Mouse (Mus musculus) megakaryocyte, embryonic 14.5 days (primary cell): ENCODE measurements around the gene Ank. TPM values are rescaled to one million over a fixed set of nuclear protein-coding genes. Genes with fewer than 3 reads are reported as not detected.

Experiments
- H3K27me3 ChIP-seq: replicated peaks from 2 replicates; pipeline ENCODE3; 2012; ENCODE audit warnings: inconsistent platforms
- H3K36me3 ChIP-seq: replicated peaks from 2 replicates; pipeline ENCODE3; 2012; ENCODE audit warnings: low read length, inconsistent platforms, mixed read lengths
- H3K4me1 ChIP-seq: 2 replicates; pipeline ENCODE4 v1.6.1; 2012; ENCODE audit warnings: inconsistent platforms
- H3K4me3 ChIP-seq: replicated peaks from 2 replicates; pipeline ENCODE3; 2012; ENCODE audit warnings: moderate library complexity, mild to moderate bottlenecking, inconsistent platforms
- H3K9me3 ChIP-seq: 2 replicates; pipeline ENCODE4 v1.6.1; 2012; ENCODE audit warnings: inconsistent platforms
- FLI1 ChIP-seq: IDR thresholded peaks from 2 replicates; pipeline ENCODE4 v1.6.1; 2012; ENCODE audit warnings: low read length, inconsistent platforms, mixed read lengths
- GATA1 ChIP-seq: IDR thresholded peaks from 3 replicates; pipeline ENCODE4 v1.6.1; 2012; ENCODE audit warnings: mixed read lengths, low read length, inconsistent platforms, borderline replicate concordance
- polyA plus RNA-seq: library from polyadenylated mRNA; stranded (reverse); fragments of >175 nt; gene quantifications from 2 replicates; pipeline ENCODE4 v1.2.3, GENCODE M21; 2012; ENCODE audit warnings: low replicate concordance; ENCODE audit not compliant: insufficient read depth

Ank gene
- polyA plus RNA-seq, 1 experiment: 5.0 TPM

DNA sequence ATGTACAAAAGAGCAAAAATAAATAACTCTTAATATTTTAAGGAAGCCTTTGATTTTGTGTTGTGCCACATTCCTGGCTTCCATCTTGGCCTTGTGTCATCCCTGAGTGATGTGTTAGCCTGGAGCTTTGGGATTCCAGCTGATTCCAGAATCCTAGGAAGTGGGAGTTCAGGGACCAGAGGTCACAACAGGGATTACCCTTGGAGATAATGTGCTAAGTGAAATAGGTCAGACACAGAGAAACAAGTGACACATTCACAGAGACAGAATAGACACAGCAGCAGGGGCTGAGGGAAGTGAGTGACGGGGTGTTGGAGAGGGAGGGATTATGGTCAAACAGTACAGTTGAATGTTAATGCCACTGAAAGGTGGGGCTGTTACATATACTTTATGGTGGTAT is 26.3 kb downstream of the Ank start:
- peaks cover 72% of the 10 kb centered on the region for H3K4me1 ChIP-seq
- H3K36me3 ChIP-seq: no peaks in the 10 kb centered on the region
- no peaks in the 10 kb centered on the region for H3K9me3 ChIP-seq
- TF ChIP-seq GATA1 (no peak), FLI1 (no peak)
- H3K4me3 ChIP-seq: no peak overlapping the region
- H3K27me3 ChIP-seq: no peaks in the 10 kb centered on the region

DNA sequence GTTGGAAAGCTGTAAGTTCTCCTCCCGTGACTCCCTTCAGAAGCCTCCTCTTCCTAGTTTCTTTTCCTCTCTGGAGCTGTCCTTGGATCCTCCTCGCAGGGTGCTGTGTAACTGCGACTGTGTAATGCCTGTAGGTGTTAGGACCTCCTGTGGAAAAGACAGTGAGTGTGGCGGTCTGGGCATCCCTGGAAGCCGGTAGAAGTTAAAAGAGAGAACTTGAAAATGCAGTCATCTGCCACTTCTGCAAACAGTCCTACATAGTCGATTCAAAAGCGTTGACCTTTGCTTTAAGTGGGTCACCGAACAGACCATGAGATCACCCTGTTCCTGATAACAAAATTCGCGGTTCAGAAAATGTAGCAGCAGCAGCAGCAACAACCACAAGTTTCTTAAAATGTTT is 27.0 kb downstream of the Ank start:
- H3K4me1 ChIP-seq: peaks cover 73% of the 10 kb centered on the region
- no peaks in the 10 kb centered on the region for H3K36me3 ChIP-seq
- no peaks in the 10 kb centered on the region for H3K9me3 ChIP-seq
- no peaks in the 10 kb centered on the region for H3K27me3 ChIP-seq
- no peak overlapping the region for H3K4me3 ChIP-seq
- TF ChIP-seq GATA1 (no peak), FLI1 (no peak)

DNA sequence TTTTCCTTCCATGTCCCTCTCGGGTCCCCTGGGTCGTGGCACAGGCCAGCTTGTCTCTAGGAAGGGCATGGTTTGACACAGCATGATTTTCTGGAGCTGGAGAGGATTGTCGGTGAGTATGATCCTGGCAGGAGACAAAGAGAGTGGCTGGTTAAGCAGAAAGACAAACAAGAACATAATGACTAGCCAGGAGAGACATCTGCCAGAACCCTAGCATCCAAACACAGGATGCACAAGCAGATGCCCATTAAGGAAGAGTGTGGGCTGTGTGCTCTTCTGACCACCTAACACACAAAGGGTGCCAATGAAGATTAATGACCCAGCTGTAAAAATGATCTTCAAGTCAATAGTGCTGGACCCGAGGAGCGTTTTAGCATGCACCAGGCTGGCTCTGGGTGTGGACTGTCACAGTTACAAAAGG is 29.5 kb downstream of the Ank start:
- peaks cover 81% of the 10 kb centered on the region for H3K4me1 ChIP-seq
- TF ChIP-seq FLI1 (no peak), GATA1 (no peak)
- H3K36me3 ChIP-seq: no peaks in the 10 kb centered on the region
- no peaks in the 10 kb centered on the region for H3K9me3 ChIP-seq
- no peak overlapping the region for H3K4me3 ChIP-seq
- H3K27me3 ChIP-seq: no peaks in the 10 kb centered on the region

DNA sequence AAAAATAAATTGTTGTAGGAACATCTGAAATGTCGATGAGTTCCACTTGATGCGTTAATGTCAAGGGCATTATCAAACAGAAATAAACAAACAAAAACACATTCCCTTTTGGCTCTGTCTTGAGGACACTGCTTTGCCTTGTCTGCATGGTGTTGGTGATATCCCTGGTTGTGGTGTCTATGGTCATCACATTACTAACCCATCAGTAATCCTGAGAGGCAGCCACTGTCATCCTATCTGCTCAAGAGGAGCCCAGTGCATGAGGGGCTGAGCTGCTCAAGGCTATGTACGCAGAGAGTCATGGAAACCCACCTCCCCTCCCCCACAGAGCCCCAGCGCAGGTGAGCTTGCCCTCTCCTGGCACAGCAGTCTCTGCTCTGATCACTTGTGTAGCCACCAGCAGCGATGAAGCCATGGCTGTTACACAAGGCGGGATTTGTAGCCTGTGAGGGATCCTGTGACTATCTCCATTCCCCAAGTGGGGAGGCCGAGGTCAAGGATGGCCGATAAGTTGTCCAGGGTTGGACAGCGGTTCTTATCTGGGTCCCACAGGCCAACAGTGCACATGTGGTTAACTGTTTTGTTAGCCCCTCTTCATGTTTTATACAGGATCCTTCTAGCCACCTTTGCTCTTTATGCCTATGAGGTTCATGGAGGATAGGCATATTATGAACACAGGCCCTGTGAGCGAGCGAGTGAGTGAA is 30.3 kb downstream of the Ank start:
- Histone ChIP-seq H3K36me3 (no peaks in the 10 kb centered on the region), H3K27me3 (no peaks in the 10 kb centered on the region), H3K9me3 (no peaks in the 10 kb centered on the region), H3K4me3 (peak overlapping the region; percentile 80), H3K4me1 (peaks cover 82% of the 10 kb centered on the region)
- TF ChIP-seq GATA1: no peak; the same call in 2 of the 3 replicates
- TF ChIP-seq FLI1: no peak

DNA sequence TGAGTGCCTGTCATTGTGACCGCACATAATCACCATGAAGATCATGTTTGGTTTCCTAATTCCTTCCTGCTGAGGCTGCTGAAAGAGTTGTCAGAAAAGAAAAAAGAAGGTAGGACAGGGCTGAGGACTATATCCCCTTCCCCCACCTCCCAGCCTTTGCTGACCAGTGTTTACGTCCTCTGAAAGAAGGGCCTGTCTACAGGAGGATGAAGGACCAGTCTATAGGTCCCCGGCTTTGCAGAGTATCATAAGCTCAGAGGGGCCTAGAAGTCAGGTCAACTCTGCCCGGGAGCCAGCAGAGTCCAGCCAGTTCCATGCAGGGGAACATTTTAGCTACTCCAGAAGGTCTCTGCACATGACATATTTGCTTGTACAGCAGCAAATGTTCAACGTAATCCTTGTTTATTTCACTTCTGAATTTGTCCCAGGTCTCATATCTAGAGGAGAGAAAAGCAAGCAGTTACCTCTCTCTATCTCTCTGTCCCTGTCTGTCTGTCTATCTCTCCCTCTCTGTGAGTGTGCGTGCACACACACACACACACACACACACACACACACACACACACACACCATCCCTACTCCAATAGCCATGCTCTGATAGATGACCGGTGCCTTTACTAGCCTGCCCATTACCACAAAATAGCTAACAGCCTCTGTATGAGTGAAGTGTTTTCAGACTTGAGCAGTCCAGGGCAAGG is 31.0 kb downstream of the Ank start:
- H3K4me3 ChIP-seq: peak overlapping the region; percentile 80
- no peak for TF ChIP-seq FLI1
- no peak for TF ChIP-seq GATA1
- H3K36me3 ChIP-seq: no peaks in the 10 kb centered on the region
- H3K4me1 ChIP-seq: peaks cover 78% of the 10 kb centered on the region
- no peaks in the 10 kb centered on the region for H3K27me3 ChIP-seq
- no peaks in the 10 kb centered on the region for H3K9me3 ChIP-seq

DNA sequence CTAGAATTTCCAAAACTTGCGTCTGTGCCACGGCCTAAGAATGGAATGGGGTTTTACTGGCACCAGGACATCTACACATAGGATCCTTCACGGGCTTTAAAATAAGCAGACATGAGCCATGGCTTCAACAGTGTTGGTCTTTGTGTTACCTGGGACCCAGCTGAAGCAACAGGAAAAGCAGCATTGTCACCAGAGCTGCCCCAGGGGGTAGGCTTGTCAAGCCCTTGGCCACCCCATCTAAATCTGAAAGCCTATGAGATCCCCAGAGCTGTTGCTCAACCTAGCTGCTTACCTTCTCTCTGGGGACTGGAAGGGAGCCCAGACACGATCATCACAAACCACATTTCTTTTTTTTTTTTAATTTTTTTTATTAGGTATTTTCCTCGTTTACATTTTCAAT is 31.6 kb downstream of the Ank start:
- Histone ChIP-seq H3K4me1 (peaks cover 75% of the 10 kb centered on the region), H3K9me3 (no peaks in the 10 kb centered on the region), H3K27me3 (no peaks in the 10 kb centered on the region), H3K4me3 (no peak overlapping the region), H3K36me3 (no peaks in the 10 kb centered on the region)
- TF ChIP-seq GATA1 (no peak), FLI1 (no peak)

DNA sequence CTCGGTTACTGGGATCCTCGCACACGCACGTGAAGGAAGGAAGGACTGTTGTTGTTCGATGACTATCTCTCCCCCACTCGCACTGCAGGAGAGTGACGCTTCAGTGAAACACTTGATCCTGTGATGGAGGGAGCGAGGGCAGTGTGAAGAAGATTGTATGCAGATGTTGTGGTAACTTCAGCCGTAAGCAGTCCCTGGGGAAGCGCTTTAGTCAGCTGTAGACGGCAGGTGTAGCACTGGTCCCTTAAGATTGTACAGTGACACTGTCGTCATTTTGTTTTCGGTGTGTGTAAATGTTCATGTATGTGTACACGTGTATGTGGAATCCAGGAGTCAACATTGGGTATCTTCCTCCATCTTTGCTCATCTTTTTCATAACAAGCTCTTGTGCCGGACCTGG is 33.9 kb downstream of the Ank start:
- Histone ChIP-seq H3K9me3 (no peaks in the 10 kb centered on the region), H3K27me3 (no peaks in the 10 kb centered on the region), H3K4me3 (no peak overlapping the region), H3K36me3 (no peaks in the 10 kb centered on the region), H3K4me1 (peaks cover 66% of the 10 kb centered on the region)
- TF ChIP-seq FLI1 (no peak), GATA1 (no peak)

DNA sequence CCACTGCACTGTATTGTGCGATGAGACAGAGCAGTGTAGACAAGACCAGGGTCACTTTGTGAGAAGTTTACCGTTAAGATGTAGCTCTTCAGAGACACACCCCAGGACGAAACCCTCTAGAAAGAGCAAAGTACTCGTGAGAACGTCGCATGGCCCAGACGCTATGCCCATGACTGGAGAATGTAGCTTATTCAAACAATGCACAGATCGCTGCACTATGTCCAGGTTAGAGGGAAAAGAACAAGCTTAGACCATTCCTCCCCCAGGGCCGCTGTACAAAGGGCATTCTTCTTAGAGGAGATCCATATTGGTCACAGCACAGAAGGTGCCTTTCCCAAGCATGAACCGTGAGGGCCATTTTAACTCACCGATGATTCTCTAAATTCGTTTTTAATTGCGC is 35.9 kb downstream of the Ank start:
- H3K9me3 ChIP-seq: no peaks in the 10 kb centered on the region
- H3K36me3 ChIP-seq: no peaks in the 10 kb centered on the region
- H3K4me3 ChIP-seq: no peak overlapping the region
- TF ChIP-seq FLI1 (no peak), GATA1 (no peak)
- H3K4me1 ChIP-seq: peaks cover 63% of the 10 kb centered on the region
- no peaks in the 10 kb centered on the region for H3K27me3 ChIP-seq

DNA sequence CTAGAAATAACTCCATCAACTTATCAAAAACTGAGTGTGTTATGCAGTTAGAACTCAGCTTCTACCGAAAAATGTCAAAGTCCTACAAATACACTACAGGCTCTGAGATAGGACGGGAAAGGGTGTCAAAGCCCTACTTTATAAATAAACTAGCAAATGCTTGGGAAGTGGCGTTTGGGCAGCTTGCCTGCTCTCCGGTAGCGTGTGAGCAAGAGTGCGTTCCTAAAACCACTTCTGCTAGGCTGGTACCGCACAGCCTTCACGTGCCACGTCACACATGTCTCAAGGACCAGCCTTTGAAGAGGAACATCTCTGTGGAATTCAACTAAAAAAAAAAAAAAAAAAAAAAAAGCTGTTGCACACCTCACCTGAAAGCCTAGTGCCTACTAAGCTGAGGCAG is 36.7 kb downstream of the Ank start:
- Histone ChIP-seq H3K9me3 (no peaks in the 10 kb centered on the region), H3K4me3 (no peak overlapping the region), H3K4me1 (peaks cover 54% of the 10 kb centered on the region), H3K36me3 (no peaks in the 10 kb centered on the region), H3K27me3 (no peaks in the 10 kb centered on the region)
- TF ChIP-seq GATA1 (no peak), FLI1 (no peak)
